In the genomic region with DNA sequence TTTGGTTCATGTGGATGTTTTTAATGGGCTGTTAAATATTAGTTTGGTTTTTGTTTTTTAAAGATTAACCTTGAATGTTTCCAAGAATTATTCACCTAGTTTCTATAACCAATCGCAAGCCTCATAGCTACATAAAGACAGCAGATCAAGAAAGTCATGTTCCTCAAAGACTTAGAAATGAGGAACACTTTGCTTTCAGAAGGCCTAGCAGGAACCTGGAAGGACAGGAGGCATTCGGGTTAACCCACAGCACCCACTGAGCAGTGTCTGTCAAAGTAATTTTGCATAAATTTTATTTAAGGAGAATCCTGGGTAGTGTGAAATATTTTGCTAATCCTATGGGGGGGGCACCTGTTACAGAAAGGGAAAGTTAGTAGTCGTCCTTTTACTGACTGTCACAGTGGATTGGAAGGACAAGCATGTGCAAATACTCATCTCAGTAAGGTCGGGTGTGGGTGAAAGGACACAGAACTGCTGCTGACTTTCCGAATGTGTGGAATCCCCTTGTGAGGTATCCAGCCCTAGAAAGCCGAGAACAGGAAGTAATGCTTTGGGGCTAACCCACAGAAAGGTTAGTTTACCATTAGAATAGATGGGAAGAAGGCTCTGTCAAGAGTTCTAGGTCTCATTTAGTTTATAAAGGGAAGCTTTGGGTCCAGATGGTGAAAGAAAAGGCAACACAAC, we compare ENCODE assay signal across 22 mouse cellular contexts. TPM values are rescaled to one million over a fixed set of nuclear protein-coding genes. Genes with fewer than 3 reads are reported as not detected.
DNase-seq lines count a peak whose midpoint lies in the region; ATAC-seq and TF ChIP-seq lines count a peak whose summit lies in the region.
"Had no signal": no experiment of that assay in that cellular context is flagged by ENCODE, and none has a peak within 500 bp of the region (broad histone marks: within the 10 kb centered on the region; RNA-seq: fewer than 3 reads in every experiment).

No protein-coding gene starts in this region.

- H3K36me3 ChIP-seq in ES-Bruce4 (ENCODE audit: control insufficient read depth, insufficient read depth, low read length, poor library complexity, severe bottlenecking): peaks cover 31% of the 10 kb centered on the region
- H3K36me3 ChIP-seq in liver, embryonic 11.5 days (ENCODE audit: control insufficient read depth, insufficient read depth, low read length): peaks cover 18% of the 10 kb centered on the region
- peaks cover 19% of the 10 kb centered on the region for H3K36me3 ChIP-seq in macrophage (ENCODE audit: inconsistent target)

- no peaks in the 10 kb centered on the region for H3K9me3 ChIP-seq in ES-Bruce4 (replicated peaks; ENCODE audit: control insufficient read depth, insufficient read depth, low read length, poor library complexity, severe bottlenecking)
- H3K9me3 ChIP-seq in liver, embryonic 11.5 days (ENCODE audit: control insufficient read depth, low read length): no peaks in the 10 kb centered on the region
- H3K9me3 ChIP-seq: forebrain, embryonic 15.5 days; G1E; heart, embryonic 10.5 days; limb, embryonic 15.5 days; midbrain, embryonic 10.5 days; neural tube, embryonic 12.5 days had no signal

- peak; percentile 90 for DNase-seq in R1 (ENCODE audit: low read depth, low spot score)
- no peak for DNase-seq in liver, embryonic 11.5 days (ENCODE audit: low spot score)
- DNase-seq in embryo, embryonic 10.5 days (ENCODE audit: low spot score): no peak
- DNase-seq in gastrocnemius, adult 18-20 months (ENCODE audit: low spot score): no peak
- no peak for DNase-seq in cerebellum, adult 9-10 months
- DNase-seq: right cerebral cortex, adult 18-20 months had no signal

- no peak overlapping the region for H3K9ac ChIP-seq in ES-Bruce4 (ENCODE audit: low read depth, poor library complexity, severe bottlenecking)
- H3K9ac ChIP-seq in liver, embryonic 11.5 days (ENCODE audit: low read depth, low read length): no peak overlapping the region
- H3K9ac ChIP-seq: forebrain, embryonic 15.5 days; limb, embryonic 15.5 days had no signal

- H3K4me1 ChIP-seq in ES-Bruce4 (ENCODE audit: control insufficient read depth, insufficient read depth, low read length): peaks cover 5% of the 10 kb centered on the region
- H3K4me1 ChIP-seq in liver, embryonic 11.5 days (replicated peaks; ENCODE audit: control insufficient read depth, insufficient read depth, low read length): peaks cover 6% of the 10 kb centered on the region

- no peak for TF ChIP-seq POLR2A in ES-Bruce4 (IDR thresholded peaks at IDR 0.05; ENCODE audit: insufficient read depth, low read length)

- peaks cover 36% of the 10 kb centered on the region for H3K79me2 ChIP-seq in macrophage (ENCODE audit: inconsistent target)

- H3K4me3 ChIP-seq in ES-Bruce4 (ENCODE audit: low read depth, low read length) (no peak overlapping the region), macrophage (ENCODE audit: inconsistent target) (no peak overlapping the region)
- no peak overlapping the region for H3K4me3 ChIP-seq in liver, embryonic 11.5 days (ENCODE audit: low read depth, low read length)

- 55% methylated on average over 6 of the region's 6 CpGs for WGBS in liver, embryonic 11.5 days
- WGBS in macrophage (ENCODE audit: missing documents): 48% methylated on average over 5 of the region's 6 CpGs

- H3K27ac ChIP-seq in ES-Bruce4 (ENCODE audit: insufficient read depth, low read length): peak overlapping the region; percentile 88
- H3K27ac ChIP-seq in liver, embryonic 11.5 days (ENCODE audit: low read depth, low read length): peak overlapping the region; percentile 38; the same call in 1 of the 2 replicates
- H3K27ac ChIP-seq in macrophage: peak overlapping the region; percentile 100
- H3K27ac ChIP-seq: forebrain, embryonic 15.5 days; limb, embryonic 15.5 days; neural tube, embryonic 12.5 days had no signal

- H3K4me2 ChIP-seq in liver, embryonic 11.5 days: peak overlapping the region; percentile 71; the same call in 1 of the 2 replicates

- no peak for TF ChIP-seq EP300 in ES-Bruce4 (IDR thresholded peaks at IDR 0.05; ENCODE audit: insufficient read depth, low read depth, low read length)

- H3K27me3 ChIP-seq in ES-Bruce4 (ENCODE audit: control insufficient read depth, insufficient read depth, low read length, poor library complexity, severe bottlenecking): no peaks in the 10 kb centered on the region
- no peaks in the 10 kb centered on the region for H3K27me3 ChIP-seq in liver, embryonic 11.5 days (replicated peaks; ENCODE audit: control insufficient read depth, insufficient read depth, low read length)
- H3K27me3 ChIP-seq: forebrain, embryonic 15.5 days; limb, embryonic 15.5 days; neural tube, embryonic 12.5 days had no signal

- ATAC-seq in liver, embryonic 11.5 days (replicated peaks; ENCODE audit: low FRiP score): no peak
- ATAC-seq: forebrain, embryonic 15.5 days had no signal

- no peak for TF ChIP-seq CTCF in ES-Bruce4 (IDR thresholded peaks at IDR 0.05; ENCODE audit: low read depth, low read length)

RNA-seq across cellular contexts. Expression of gene Tmem106a, which starts 0.8 kb away (rescaled TPM):
- polyA plus RNA-seq in ES-Bruce4 (2011; ENCODE audit: insufficient read depth, insufficient read length, low read depth, missing spikeins): 5.8 and 9.2 TPM in 2 replicates
- 6.2 and 6.8 TPM in 2 replicates for polyA plus RNA-seq in liver, embryonic 11.5 days (2014; fragmentation: Nextera tagmentation; extraction: Ambion mirVana)
- 100 to 1,000 TPM; 142 to 427 (median 315) TPM for total RNA-seq in macrophage (2018; cell fraction: chromatin; rRNA removed)
- 100 to 1,000 TPM; 272 to 465 (median 394) TPM for total RNA-seq in macrophage (2018; cell fraction: cytosol; rRNA removed)
- total RNA-seq in macrophage (2018; cell fraction: nucleus; rRNA removed): 100 to 1,000 TPM; 328 to 628 (median 506) TPM
- 374 to 580 TPM (median 389 TPM) in 3 replicates for polyA plus RNA-seq in macrophage (2018)
- 1 to 10 TPM; 1.5 to 2.4 TPM for total RNA-seq in gastrocnemius, adult 18-20 months (2021)

RNA-seq across cellular contexts. Expression of gene Gm11634, which starts 17.8 kb away (rescaled TPM):
- not detected in 2 replicates for polyA plus RNA-seq in ES-Bruce4 (2011; ENCODE audit: insufficient read depth, insufficient read length, low read depth, missing spikeins)
- polyA plus RNA-seq in liver, embryonic 11.5 days (2014; fragmentation: Nextera tagmentation; extraction: Ambion mirVana): not detected in 2 replicates
- not detected for total RNA-seq in macrophage (2018; cell fraction: chromatin; rRNA removed)
- not detected for total RNA-seq in macrophage (2018; cell fraction: cytosol; rRNA removed)
- not detected for total RNA-seq in macrophage (2018; cell fraction: nucleus; rRNA removed)
- polyA plus RNA-seq in macrophage (2018): not detected in 3 replicates
- total RNA-seq in gastrocnemius, adult 18-20 months (2021): not detected
- total RNA-seq: adrenal gland, postnatal 36 days; common myeloid progenitor, adult 5-6 weeks; G1E; gastrocnemius, postnatal 36 days; layer of hippocampus, adult 8-10 months; left cerebral cortex, postnatal 25 days had no signal
- polyA plus RNA-seq: embryonic facial prominence, embryonic 14.5 days; forebrain, embryonic 15.5 days; G1E; heart, embryonic 10.5 days; heart, postnatal 0 days; hindbrain, embryonic 11.5 days; limb, embryonic 15.5 days; neural tube, embryonic 12.5 days had no signal

RNA-seq across cellular contexts. Expression of gene Nbr1, which starts 29.3 kb away (rescaled TPM):
- polyA plus RNA-seq in ES-Bruce4 (2011; ENCODE audit: insufficient read depth, insufficient read length, low read depth, missing spikeins) (245 and 262 TPM in 2 replicates), macrophage (2018) (57.2 to 95.2 TPM (median 88.0 TPM) in 3 replicates)
- polyA plus RNA-seq in liver, embryonic 11.5 days (2014; fragmentation: Nextera tagmentation; extraction: Ambion mirVana): 52.7 and 55.7 TPM in 2 replicates
- total RNA-seq in macrophage (2018; cell fraction: chromatin; rRNA removed): 100 to 1,000 TPM in 17 of 26 experiments, 10 to 100 TPM in 9; 39.7 to 427 (median 139) TPM
- 100 to 1,000 TPM in 8 of 26 experiments, 10 to 100 TPM in 18; 37.9 to 118 (median 70.6) TPM for total RNA-seq in macrophage (2018; cell fraction: cytosol; rRNA removed)
- 100 to 1,000 TPM in 12 of 26 experiments, 10 to 100 TPM in 14; 45.0 to 242 (median 85.3) TPM for total RNA-seq in macrophage (2018; cell fraction: nucleus; rRNA removed)
- total RNA-seq in gastrocnemius, adult 18-20 months (2021): 10 to 100 TPM; 63.0 to 66.2 TPM

RNA-seq across cellular contexts. Expression of gene Brca1, which starts 29.5 kb away (rescaled TPM):
- polyA plus RNA-seq in ES-Bruce4 (2011; ENCODE audit: insufficient read depth, insufficient read length, low read depth, missing spikeins) (62.4 and 68.2 TPM in 2 replicates), macrophage (2018) (0.61 to 7.7 TPM (median 2.1 TPM) in 3 replicates)
- 19.6 and 22.1 TPM in 2 replicates for polyA plus RNA-seq in liver, embryonic 11.5 days (2014; fragmentation: Nextera tagmentation; extraction: Ambion mirVana)
- 10 to 100 TPM in 13 of 26 experiments, 1 to 10 TPM in 13; 2.2 to 23.3 (median 9.8) TPM for total RNA-seq in macrophage (2018; cell fraction: chromatin; rRNA removed)
- total RNA-seq in macrophage (2018; cell fraction: cytosol; rRNA removed): 1 to 10 TPM; 1.1 to 2.6 (median 1.8) TPM
- 10 to 100 TPM in 1 of 26 experiments, 1 to 10 TPM in 25; 1.4 to 25.2 (median 3.6) TPM for total RNA-seq in macrophage (2018; cell fraction: nucleus; rRNA removed)
- total RNA-seq in gastrocnemius, adult 18-20 months (2021): under 1 TPM in 1 of 2 experiments, not detected in 1; 0.34 TPM

RNA-seq across cellular contexts. Expression of gene Rdm1, which starts 45.8 kb away (rescaled TPM):
- polyA plus RNA-seq in ES-Bruce4 (2011; ENCODE audit: insufficient read depth, insufficient read length, low read depth, missing spikeins) (57.4 and 64.0 TPM in 2 replicates), macrophage (2018) (3.7 to 12.9 TPM (median 6.8 TPM) in 3 replicates)
- polyA plus RNA-seq in liver, embryonic 11.5 days (2014; fragmentation: Nextera tagmentation; extraction: Ambion mirVana): 13.8 and 15.3 TPM in 2 replicates
- 10 to 100 TPM in 7 of 26 experiments, 1 to 10 TPM in 19; 1.7 to 16.5 (median 5.7) TPM for total RNA-seq in macrophage (2018; cell fraction: chromatin; rRNA removed)
- total RNA-seq in macrophage (2018; cell fraction: cytosol; rRNA removed): 10 to 100 TPM in 8 of 26 experiments, 1 to 10 TPM in 18; 2.2 to 14.3 (median 6.4) TPM
- total RNA-seq in macrophage (2018; cell fraction: nucleus; rRNA removed): 10 to 100 TPM in 6 of 26 experiments, 1 to 10 TPM in 19, not detected in 1; 1.2 to 24.0 (median 5.4) TPM
- total RNA-seq in gastrocnemius, adult 18-20 months (2021): 10 to 100 TPM; 30.1 to 31.5 TPM

Comparison
In these comparisons a context has a peak if more than half of its experiments do, and no peak if none do; other contexts are left out.
1. H3K27ac ChIP-seq: peak in every context shown above with its lines; median percentile 100 in macrophage; 88 in ES-Bruce4; 38 in liver, embryonic 11.5 days.
2. RNA of gene Tmem106a, which starts 0.8 kb away (polyA plus RNA-seq): 374 to 580 TPM in macrophage; 6.2 to 6.8 TPM in liver, embryonic 11.5 days and 5.8 to 9.2 TPM in ES-Bruce4; every median in the first group is over 10 times any median in the second.